Mouse (Mus musculus) G1E (cell line): ENCODE measurements around the gene Krtap8-1.

Experiments
- CTCF ChIP-seq: IDR thresholded peaks from 2 replicates; pipeline ENCODE4 v1.5.1; 2012; ENCODE audit warnings: low read depth, low read length, inconsistent platforms, mixed read lengths
- GATA1 ChIP-seq: IDR thresholded peaks from 2 replicates; pipeline ENCODE4 v1.6.1; 2012; ENCODE audit warnings: borderline replicate concordance, low read length, inconsistent platforms, mixed read lengths
- GATA2 ChIP-seq: IDR thresholded peaks from 2 replicates; pipeline ENCODE4 v1.6.1; 2012; ENCODE audit warnings: low read depth, low read length, inconsistent platforms, borderline replicate concordance
- TAL1 ChIP-seq: conservative IDR thresholded peaks from 2 replicates; pipeline ENCODE4 v1.6.1; 2012; ENCODE audit warnings: low read depth, low read length, inconsistent platforms, mixed read lengths

DNA sequence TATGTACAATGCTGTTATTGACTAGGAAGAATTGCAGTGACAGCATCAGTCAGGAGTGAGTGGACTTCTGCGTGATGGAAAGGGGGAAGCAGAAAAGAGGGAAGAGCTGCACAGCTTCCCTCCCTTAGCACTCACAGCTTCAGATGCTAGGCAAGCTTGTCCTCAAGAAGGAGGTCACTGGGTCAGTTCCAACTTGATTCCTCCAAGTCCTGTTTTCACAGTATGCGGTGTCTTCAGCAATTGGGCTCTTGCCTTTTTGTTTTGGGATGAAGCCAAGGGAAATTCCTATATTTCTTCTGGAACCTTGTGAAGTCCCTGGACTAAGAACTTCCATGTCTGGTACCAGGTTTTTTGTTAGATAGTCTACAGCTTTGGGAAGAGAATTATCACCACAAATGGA lies 15.8 kb upstream of the Krtap8-1 start:
- no peak for TF ChIP-seq CTCF
- no peak for TF ChIP-seq GATA1
- no peak for TF ChIP-seq TAL1
- TF ChIP-seq GATA2 = no peak
